Mouse (Mus musculus) adipocyte (in vitro differentiated cells): Measurements from ENCODE around the gene Moap1.

Source experiments
- DNase-seq: peaks from one replicate; pipeline ENCODE4 v3.0.0-alpha.2; 2016; ENCODE audit warnings: low spot score

The Moap1 gene

GRCm38 (mm10) chr12:102742056-102742455 lies 1.4 kb downstream of the Moap1 start:
- no peak for DNase-seq

- no peak for DNase-seq
Observed at GRCm38 (mm10) chr12:102740285-102740684, 3.2 kb downstream of the Moap1 start.

DNA sequence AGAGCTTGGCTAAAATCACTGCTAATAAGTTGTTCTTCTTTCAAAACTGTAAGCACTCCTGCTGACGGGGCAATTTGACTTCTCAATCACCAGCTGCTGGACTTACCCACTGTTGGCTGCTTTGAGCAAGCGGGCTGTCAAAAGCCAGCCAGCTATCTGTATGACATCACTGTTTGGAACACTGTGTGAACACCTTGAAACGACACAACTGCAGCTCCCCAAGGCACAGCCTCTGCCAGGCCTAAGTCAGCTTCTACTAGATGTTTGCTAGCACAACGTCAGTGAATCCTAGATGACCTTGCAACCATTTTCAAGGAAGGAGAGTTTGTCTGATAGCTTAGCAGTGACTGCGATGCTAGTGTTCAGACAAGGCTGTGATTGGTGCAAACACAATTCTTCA lies 4.4 kb downstream of the Moap1 start:
- DNase-seq: no peak

DNA sequence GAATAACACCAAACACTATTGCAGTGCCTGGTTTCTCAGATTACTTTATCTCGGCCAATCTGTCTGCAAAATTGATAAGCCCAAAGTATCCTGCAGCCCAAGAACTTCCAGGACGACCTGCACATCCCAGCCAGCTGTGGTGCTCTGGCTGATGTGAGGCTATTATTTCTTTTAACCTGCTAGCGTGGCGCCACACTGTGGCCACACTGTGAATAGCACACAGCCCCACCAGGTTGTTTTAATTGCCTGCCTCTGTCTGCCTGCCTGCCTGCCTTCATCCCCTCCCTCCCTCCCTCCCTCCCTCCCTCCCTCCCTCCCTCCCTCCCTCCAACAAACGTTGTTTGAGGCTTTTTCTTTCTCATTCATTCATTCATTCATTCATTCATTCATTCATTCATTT lies 10.1 kb downstream of the Moap1 start:
- peak; percentile 52 for DNase-seq

- DNase-seq: no peak
Observed at GRCm38 (mm10) chr12:102730798-102731619, 12.5 kb downstream of the Moap1 start.

- DNase-seq: no peak
Observed at GRCm38 (mm10) chr12:102729855-102730797, 13.3 kb downstream of the Moap1 start.

DNA sequence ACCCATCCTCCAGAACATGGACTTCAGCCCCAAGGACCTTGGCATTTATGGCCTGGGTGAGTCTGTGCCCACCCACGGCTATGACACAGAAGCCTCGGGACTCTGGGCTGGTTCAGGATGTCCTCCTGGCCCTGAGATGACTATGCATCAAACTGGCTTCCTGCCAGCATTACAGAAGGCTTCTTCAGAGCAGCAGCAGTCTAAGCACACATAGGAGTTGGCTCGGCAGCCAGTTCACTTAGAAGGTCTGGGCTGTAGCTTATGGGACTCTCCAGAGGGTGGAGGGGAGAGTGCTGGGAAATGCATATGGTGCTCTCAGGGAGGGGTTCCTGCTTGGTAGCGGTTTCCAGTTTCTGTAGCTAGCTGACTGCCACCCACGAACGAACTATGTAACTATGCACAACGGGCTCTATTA lies 17.7 kb downstream of the Moap1 start:
- no peak for DNase-seq

DNA sequence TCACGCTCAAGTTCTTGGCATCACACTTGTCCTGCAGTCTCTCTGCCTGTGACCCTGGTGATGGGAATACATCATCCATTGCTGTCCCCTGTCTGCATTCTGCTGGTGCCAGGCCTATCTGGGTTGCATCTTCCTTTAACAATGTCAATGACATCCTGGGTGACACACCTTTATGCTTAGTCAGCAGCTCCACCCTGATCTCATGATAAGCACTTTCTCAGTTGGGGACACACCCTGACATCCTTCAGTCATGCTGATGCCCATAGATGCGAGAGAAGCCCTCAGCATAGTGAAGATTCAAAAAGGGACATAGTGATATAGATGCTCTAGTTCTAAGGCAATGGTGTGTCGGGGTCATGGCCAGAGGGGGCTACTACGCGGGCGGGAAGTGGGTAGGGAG lies 18.3 kb downstream of the Moap1 start:
- no peak for DNase-seq

DNA sequence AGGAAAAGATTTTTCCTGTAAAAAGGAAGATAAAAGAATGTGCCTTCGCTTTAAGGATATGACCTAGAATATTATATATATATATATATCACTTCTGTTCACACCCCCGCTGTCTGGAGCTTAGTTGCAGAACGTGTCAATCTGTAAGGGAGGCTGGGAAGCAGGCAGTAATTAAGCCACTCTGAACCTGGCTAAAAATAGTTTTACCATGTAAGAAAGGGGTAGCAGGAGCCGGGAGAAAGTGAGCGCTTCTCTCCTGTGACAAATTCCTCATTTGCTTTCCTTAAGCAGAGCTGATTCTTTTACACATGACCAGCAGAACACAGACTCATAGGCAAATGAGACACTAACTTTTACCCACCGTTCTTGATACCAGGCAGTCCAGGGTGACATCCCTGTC lies 19.6 kb downstream of the Moap1 start:
- no peak for DNase-seq

DNA sequence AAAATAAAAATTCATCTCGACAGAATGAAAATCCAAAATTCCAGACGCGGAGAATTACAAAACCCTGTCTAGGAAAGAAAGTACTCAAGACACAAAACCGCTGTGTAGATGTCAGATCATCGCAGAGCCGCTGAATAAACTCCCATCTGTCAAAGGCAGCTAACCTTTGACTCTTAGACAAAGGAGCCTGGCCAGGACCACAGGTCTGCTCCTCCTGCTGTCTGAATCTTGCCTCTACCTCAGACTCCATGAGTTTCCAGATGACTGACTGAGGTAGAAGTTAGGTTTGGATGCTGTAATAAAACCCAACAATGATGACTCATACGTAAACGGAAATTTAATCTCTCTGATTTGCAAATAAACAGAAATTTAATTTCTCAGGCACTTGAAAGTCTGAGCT lies 20.5 kb downstream of the Moap1 start:
- no peak for DNase-seq

- DNase-seq: no peak
Observed at GRCm38 (mm10) chr12:102722451-102722850, 21.0 kb downstream of the Moap1 start.

DNA sequence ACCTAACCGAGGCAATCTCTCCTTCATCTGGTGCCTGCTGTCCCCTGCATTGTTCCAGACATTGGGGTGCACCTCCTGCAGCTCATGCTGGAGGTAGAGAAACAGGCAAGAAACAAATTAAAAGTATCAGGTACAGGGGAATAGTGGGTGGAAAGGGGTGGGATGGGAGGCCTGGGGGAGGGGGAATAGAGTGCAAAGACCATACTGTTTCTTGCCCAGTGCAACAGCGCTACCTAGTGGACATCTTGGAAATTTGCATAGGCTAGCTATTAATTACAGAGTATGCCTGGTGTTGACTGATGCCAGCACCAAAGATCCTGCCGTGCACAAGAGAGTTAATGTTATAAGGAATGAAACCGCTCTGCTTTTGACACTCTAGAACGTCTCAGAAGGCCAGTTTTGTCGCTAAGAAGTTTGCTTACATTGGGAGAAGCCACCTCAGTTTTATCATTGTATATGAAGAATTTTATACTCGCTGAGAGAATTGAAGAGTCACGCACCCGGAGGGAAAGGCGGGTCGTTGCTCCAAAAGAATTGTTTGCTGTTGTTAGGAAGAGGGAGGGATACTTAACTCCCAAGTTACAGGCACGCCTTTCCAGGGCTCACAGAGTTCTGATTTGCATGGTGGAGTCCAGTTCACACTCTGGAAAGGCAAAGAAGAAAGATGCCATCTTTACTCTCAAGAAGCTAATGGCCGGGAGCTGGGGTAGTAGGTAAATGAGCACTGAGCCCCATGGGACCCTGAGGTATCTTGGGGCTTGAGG lies 23.7 kb downstream of the Moap1 start:
- DNase-seq: peak; percentile 68

DNA sequence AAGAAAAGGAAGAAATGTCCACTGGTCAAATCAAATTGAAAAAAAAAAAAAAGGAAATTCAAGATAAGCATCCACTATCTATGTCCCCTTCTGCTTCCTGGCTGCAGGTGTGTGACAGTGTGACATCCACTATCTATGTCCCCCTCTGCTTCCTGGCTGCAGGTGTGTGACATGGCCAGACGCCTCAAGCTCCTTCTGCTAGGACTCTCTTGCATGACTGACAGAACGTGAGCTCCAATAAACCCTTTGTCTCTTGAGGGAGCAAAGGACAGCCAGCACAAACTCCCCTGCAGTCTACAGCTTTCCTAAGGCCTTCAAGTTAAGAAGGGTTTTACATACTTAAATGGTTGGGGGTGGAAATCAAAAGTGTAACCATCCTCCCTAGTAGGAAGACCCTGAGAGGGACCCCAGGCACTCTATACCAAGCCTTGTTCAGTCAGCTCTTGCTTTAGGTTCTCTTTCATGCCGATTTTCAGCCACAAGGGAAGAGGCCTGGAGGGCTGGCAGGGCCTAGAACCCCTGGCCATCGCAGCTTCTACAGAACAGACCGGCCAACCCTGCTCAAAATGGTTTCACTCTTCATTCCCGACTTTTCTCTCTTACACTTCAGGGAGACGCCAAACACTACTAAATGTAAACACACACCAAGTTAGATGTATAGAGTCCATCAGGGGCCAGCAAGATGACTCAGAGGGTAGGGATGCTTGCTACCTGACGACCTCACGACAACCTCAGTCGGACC lies 28.6 kb downstream of the Moap1 start:
- no peak for DNase-seq

GRCm38 (mm10) chr12:102714116-102714515 lies 29.3 kb downstream of the Moap1 start:
- no peak for DNase-seq

DNA sequence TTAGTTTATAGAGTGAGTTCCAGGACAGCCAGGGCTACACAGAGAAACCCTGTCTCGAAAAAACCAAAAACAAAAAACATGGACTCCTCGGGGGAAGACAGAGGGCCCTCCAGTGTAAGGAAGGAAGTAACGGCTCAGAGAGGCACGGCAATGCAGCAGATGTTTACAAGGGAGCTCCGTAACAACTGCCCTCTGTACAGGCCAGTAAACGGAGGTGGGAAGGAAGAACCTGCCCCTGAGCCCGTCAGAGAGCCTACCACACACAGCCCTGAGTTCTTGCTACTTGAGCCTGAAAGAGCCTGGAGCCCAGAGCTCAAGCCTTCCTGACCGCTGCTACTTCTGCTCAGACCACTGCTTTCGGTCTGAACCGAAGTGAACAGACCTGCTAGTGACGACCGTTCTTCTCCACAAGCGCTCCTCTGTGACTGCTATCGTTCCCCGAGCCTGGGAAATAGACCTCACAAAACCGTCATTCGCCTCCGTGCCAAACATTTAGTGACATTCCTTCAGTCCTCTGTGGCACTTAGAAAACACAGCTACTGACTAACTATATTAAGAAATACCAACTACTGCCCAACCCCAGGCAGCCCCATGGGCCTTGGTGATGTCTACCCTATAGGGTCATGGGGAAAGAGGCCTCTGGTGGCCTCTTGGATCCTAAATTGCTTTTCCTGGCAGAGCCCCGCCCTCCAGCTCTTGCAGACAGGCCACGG lies 30.2 kb downstream of the Moap1 start:
- no peak for DNase-seq

DNA sequence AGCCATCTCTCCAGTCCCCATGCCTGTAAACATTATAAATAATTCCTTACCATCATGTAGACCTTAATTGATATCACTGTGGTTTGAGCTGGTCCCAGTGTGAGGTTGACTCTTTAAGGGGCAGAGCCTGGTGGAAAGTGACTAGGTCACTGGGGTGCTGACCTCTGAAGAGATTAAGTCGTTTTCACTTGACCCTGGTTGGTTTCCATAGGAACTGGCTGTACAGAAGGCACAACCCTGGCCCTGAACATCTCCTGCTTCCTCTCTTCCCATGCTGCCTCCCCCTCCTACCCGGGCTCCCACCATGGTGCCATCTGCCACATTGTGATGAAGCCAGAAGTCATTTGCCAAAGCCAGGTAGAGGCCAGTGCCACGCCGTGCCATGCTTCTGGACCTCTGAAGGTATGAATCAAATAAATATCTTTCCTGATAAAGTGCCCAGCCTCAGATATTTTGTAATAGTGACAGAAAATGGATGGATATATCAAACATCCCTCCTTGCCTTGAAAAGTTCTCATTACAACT lies 32.5 kb downstream of the Moap1 start:
- DNase-seq: no peak

DNA sequence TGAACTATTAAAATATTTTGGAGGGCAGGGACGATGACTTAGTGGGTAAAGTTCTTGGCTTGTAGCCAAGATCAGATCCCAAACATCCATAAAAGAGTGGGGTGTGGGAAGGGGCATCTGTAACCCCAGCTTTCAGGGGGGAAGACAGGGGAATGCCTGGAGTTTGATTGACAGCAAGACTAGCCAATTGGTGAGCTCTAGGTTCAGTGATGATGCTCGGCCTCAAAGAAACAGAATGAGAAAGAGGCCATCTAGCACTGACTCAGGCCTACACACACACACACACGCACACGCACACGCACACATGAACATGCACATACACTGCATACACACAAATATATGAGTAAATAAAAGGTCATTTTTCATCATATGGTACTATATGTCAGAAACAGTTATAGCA lies 33.6 kb downstream of the Moap1 start:
- no peak for DNase-seq

DNA sequence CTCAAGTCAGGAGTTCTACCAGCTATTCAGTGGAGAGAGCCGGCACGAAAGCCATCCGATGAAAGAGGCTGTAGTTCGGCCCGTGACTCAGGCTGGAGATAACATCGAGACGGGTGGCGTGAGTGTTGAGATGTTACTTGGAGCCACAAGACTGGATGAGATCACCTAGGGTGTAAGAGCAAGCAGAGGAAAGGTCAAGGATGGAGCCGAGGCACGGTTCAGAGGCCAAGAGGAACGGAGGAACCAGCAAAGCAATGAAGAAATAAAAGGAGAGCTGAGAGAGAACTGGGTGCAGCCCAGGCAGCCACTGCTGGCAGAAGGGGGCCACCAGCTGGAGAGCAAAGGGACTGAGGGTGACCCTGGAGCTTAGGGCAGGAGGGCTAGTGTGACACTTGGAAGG lies 35.2 kb downstream of the Moap1 start:
- peak; percentile 30 for DNase-seq

GRCm38 (mm10) chr12:102706833-102707463 lies 36.5 kb downstream of the Moap1 start:
- DNase-seq: no peak
